Mouse (Mus musculus) adrenal gland, postnatal 14 days (tissue): ENCODE data around the gene Etv5. TPM values are rescaled to one million over a fixed set of nuclear protein-coding genes. Genes with fewer than 3 reads are reported as not detected.
A peak's percentile ranks its signal among the peaks of the same experiment; 100 is the strongest.

ENCODE experiments used
- DNase-seq: peaks from one replicate; pipeline ENCODE4 v3.0.0; 2021; ENCODE audit warnings: mixed read lengths
- total RNA-seq: library from RNA; stranded (reverse); gene quantifications from 2 replicates; pipeline ENCODE4 v1.2.3, GENCODE M21; 2021

The Etv5 gene
- total RNA-seq, 1 experiment from 2014 or later = 23.7 TPM

DNA sequence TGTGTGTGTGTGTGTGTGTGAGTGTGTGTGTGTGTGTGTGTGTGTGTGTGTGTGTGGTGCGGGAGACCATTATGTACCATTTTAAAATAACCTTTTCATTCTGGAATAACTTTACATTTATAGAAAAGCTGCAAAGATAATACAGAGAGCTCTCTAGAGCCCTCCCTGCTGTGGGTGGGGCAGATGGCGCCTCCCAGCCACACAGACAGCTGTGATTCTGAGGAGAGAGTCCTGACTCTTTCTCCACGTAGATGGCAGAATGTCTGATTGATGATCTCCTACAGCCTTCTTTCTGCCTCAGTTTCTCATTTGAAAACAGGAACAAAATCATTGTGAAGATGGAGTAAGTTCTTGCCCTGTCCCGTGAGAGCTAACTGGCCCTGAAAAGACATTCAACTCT, 91.5 kb downstream of the Etv5 start:
- no peak for DNase-seq

DNA sequence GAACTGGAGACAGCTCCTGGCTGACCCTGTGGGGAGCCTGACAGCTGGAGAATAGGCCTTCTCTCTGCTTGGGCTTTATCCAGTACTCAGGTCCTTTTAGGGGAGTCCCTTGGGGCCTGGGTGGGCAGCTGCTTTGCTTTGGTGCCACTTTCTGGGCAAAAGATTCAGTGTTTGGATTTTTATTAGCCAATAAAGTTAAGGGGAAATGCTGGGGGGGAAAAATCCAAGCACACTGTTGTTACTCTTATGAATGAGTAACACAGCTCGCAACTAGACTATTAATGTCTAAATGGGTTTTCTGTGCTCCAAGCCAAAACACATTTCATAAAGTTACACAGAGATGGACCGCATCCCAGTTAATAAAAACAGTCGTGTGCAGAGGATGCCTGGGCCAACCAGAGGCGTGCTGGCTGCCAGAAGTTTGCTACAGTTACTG, 98.3 kb downstream of the Etv5 start:
- peak; percentile 11 for DNase-seq

DNA sequence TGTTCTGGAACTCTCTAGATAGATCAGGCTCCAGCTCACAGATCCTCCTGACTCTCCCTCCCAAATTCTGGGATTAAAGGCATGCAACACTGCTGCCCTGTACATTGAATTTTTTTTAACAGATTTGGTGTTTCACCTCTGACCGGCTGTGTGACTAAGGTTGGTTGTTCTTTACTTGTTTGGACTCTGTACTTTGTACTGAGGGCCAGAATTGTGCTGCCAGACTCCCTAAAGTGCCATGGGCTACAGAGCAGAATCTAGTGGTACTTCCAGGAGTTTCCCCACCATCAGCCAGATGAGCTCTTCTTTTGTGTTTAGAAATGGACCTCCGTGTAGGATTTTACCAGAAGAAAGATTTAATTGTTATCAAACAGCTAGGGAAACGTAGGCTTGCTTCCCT, 103.7 kb downstream of the Etv5 start:
- no peak for DNase-seq

Other genes starting within 250 kb of the Etv5 start
- gene Tra2b, start 173.7 kb downstream of the Etv5 start, total RNA-seq = 126 and 127 TPM in 2 replicates
- gene Dgkg, start 217.5 kb upstream of the Etv5 start, total RNA-seq = 3.1 and 3.9 TPM in 2 replicates